Mouse (Mus musculus): ENCODE measurements around the gene Tmem26. TPM values are rescaled to one million over a fixed set of nuclear protein-coding genes. Genes with fewer than 3 reads are reported as not detected.

Tmem26 gene
- total and polyA plus RNA-seq, 3 experiments: 0.04 TPM; not detected in 2

DNA sequence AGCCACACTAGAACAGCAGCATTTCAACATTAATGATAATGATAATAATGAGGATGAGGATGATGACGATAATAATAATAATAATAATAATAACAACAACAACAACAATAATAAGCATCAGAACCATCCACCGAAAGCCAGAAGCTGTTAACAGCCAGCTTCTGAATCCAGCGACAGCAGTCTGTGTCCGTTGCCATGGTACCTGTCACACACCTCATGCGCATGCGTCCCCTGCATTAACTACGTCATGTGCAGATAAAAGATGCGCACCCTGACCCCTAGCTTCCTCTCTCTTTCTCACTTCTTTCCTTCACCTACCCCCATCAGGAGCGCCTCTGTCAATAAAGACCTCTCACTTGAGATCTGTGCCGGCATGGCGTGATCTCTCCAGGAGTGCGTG, 89.3 kb downstream of the Tmem26 start:
- H3K9me3 ChIP-seq (replicated peaks; ENCODE audit: low read length): peaks cover 3% of the 10 kb centered on the region
- H3K9ac ChIP-seq (ENCODE audit: insufficient read depth, low read depth): no peak overlapping the region
- dilution Hi-C loops (cut with MboI; ENCODE audit: extremely low pct_ligation_motif_present, extremely low pct_unique_long_range_greater_than_20kb, low sequenced_read_pairs): no loop called here
- no peak overlapping the region for H3K4me2 ChIP-seq (ENCODE audit: insufficient read depth, low read depth, poor library complexity, severe bottlenecking)
- no peak overlapping the region for H3K4me3 ChIP-seq (replicated peaks in 1 of 3; ENCODE audit: low read depth in 2 of 3, low read length in 2 of 3, poor library complexity in 1 of 3)
- no peak for DNase-seq (ENCODE audit: extremely low read depth)
- no peaks in the 10 kb centered on the region for H3K79me2 ChIP-seq (replicated peaks; ENCODE audit: control insufficient read depth, extremely low read depth, insufficient read depth, poor library complexity, severe bottlenecking)
- TF ChIP-seq POLR2AphosphoS2 (IDR thresholded peaks at IDR 0.05; ENCODE audit: low read depth, low read length) (no peak), ZC3H11A (IDR thresholded peaks at IDR 0.05; ENCODE audit: low read depth, low read length) (no peak), BHLHE40 (IDR thresholded peaks at IDR 0.05; ENCODE audit: low read depth, low read length) (no peak), RAD21 (IDR thresholded peaks at IDR 0.05; ENCODE audit: low read depth, low read length) (no peak), CHD2 (IDR thresholded peaks at IDR 0.05; ENCODE audit: low read length) (no peak), CHD1 (IDR thresholded peaks at IDR 0.05; ENCODE audit: low read depth, low read length) (no peak), ELF1 (IDR thresholded peaks at IDR 0.05; ENCODE audit: low read depth, low read length) (no peak), NELFE (IDR thresholded peaks at IDR 0.05; ENCODE audit: low read depth, low read length) (no peak), RCOR1 (conservative IDR thresholded peaks at IDR 0.05; ENCODE audit: low read depth, low read length) (no peak), ZKSCAN1 (IDR thresholded peaks at IDR 0.05; ENCODE audit: borderline replicate concordance, low read depth, low read length) (no peak), SMC3 (IDR thresholded peaks at IDR 0.05; ENCODE audit: low read depth, low read length) (no peak), KAT2A (IDR thresholded peaks at IDR 0.05; ENCODE audit: insufficient replicate concordance, low read length) (no peak)
- in situ Hi-C loops (cut with MboI; ENCODE audit: low pct_ligation_motif_present, low pct_unique_long_range_greater_than_20kb, low sequenced_read_pairs): no loop called here
- no peaks in the 10 kb centered on the region for H3K36me3 ChIP-seq (replicated peaks in 1 of 2; ENCODE audit: control insufficient read depth in 1 of 2, insufficient read depth in 1 of 2, low read length in 1 of 2)
- no peaks in the 10 kb centered on the region for H3K27me3 ChIP-seq (replicated peaks)
- no peaks in the 10 kb centered on the region for H3K4me1 ChIP-seq (ENCODE audit: control insufficient read depth in 1 of 2, insufficient read depth in 2 of 2)
- no peak overlapping the region for H3K27ac ChIP-seq (ENCODE audit: insufficient read depth, low read depth)

DNA sequence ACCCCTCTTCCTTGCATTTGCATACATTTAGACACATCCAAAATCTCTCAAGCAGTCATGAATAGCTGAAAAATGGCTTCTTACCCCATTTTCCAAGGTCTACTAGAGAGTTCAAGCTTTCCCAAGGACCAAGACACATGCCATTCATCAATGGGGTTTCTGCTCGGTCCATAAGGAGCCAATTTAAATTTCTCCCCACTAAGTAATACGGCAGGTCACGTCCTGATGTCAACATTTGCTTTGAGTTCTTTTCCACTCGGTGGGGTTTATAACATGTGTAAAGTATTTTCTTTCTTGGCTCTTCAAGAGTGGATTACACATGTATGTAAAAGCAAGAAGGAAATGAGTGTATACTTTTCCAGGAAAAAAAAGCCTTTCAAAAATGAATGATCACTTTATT, 93.8 kb downstream of the Tmem26 start:
- no peak for DNase-seq (ENCODE audit: extremely low read depth)
- no peak overlapping the region for H3K27ac ChIP-seq (ENCODE audit: insufficient read depth, low read depth)
- no peak overlapping the region for H3K4me2 ChIP-seq (ENCODE audit: insufficient read depth, low read depth, poor library complexity, severe bottlenecking)
- H3K9ac ChIP-seq (ENCODE audit: insufficient read depth, low read depth): no peak overlapping the region
- H3K79me2 ChIP-seq (replicated peaks; ENCODE audit: control insufficient read depth, extremely low read depth, insufficient read depth, poor library complexity, severe bottlenecking): no peaks in the 10 kb centered on the region
- H3K36me3 ChIP-seq (replicated peaks in 1 of 2; ENCODE audit: control insufficient read depth in 1 of 2, insufficient read depth in 1 of 2, low read length in 1 of 2): no peaks in the 10 kb centered on the region
- TF ChIP-seq USF2 (conservative IDR thresholded peaks at IDR 0.05; ENCODE audit: low read depth, low read length) (no peak), JUN (IDR thresholded peaks at IDR 0.05; ENCODE audit: insufficient read depth, low read depth, low read length) (no peak), E2F4 (IDR thresholded peaks at IDR 0.05; ENCODE audit: insufficient replicate concordance, low read depth, low read length) (no peak), EP300 (IDR thresholded peaks at IDR 0.05; ENCODE audit: low read length) (no peak), ZMIZ1 (IDR thresholded peaks at IDR 0.05; ENCODE audit: low read depth, low read length) (no peak), RCOR1 (conservative IDR thresholded peaks at IDR 0.05; ENCODE audit: low read depth, low read length) (no peak), TBP (conservative IDR thresholded peaks at IDR 0.05; ENCODE audit: low read depth, low read length) (no peak), JUND (conservative IDR thresholded peaks at IDR 0.05; ENCODE audit: low read depth, low read length) (no peak), MYC (IDR thresholded peaks at IDR 0.05; ENCODE audit: low read depth, low read length) (no peak), TCF12 (IDR thresholded peaks at IDR 0.05; ENCODE audit: low read depth, low read length) (no peak), PAX5 (IDR thresholded peaks at IDR 0.05; ENCODE audit: low read length) (no peak), ELF1 (IDR thresholded peaks at IDR 0.05; ENCODE audit: low read depth, low read length) (no peak), ZNF384 (IDR thresholded peaks at IDR 0.05; ENCODE audit: low read depth, low read length) (no peak), BHLHE40 (IDR thresholded peaks at IDR 0.05; ENCODE audit: low read depth, low read length) (no peak), POLR2AphosphoS2 (IDR thresholded peaks at IDR 0.05; ENCODE audit: low read depth, low read length) (no peak), ETS1 (conservative IDR thresholded peaks at IDR 0.05; ENCODE audit: low read depth, low read length) (no peak), SIN3A (IDR thresholded peaks at IDR 0.05; ENCODE audit: low read length) (no peak)
- in situ Hi-C loops (cut with MboI; ENCODE audit: low pct_ligation_motif_present, low pct_unique_long_range_greater_than_20kb, low sequenced_read_pairs): no loop called here
- H3K27me3 ChIP-seq (replicated peaks): no peaks in the 10 kb centered on the region
- H3K4me1 ChIP-seq (ENCODE audit: control insufficient read depth in 1 of 2, insufficient read depth in 2 of 2): no peaks in the 10 kb centered on the region
- dilution Hi-C loops (cut with MboI; ENCODE audit: extremely low pct_ligation_motif_present, extremely low pct_unique_long_range_greater_than_20kb, low sequenced_read_pairs): no loop called here
- H3K4me3 ChIP-seq (replicated peaks in 1 of 3; ENCODE audit: low read depth in 2 of 3, low read length in 2 of 3, poor library complexity in 1 of 3): no peak overlapping the region
- no peaks in the 10 kb centered on the region for H3K9me3 ChIP-seq (replicated peaks; ENCODE audit: low read length)

All from CH12.LX (cell line).